In the genomic region with DNA sequence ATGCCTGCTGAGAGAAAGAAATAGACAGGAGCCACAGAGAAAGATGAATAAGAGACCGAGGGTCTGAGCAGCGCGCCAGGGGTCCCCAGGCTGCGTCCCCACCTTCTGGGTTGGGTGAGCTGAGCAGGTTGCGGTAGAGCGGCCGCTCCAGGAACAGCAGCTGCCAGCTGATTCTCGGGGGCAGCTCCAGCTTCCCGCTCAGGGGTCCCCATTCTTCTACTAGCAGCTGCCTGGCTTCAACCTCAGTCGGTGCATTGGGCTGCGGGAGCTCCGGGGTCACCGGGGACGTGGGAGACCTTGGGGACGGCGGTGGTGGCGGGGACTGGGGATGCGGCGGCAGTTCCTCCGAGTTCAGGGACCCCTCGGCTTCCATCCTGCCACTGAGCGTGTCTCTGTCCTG, we compare ENCODE assay signal across 11 mouse cellular contexts. TPM values are rescaled to one million over a fixed set of nuclear protein-coding genes. Genes with fewer than 3 reads are reported as not detected.
DNase-seq lines count a peak whose midpoint lies in the region; ATAC-seq lines count a peak whose summit lies in the region.
"Had no signal": no experiment of that assay in that cellular context is flagged by ENCODE, and none has a peak within 500 bp of the region (broad histone marks: within the 10 kb centered on the region; RNA-seq: fewer than 3 reads in every experiment).

No protein-coding gene starts in this region.

- peak overlapping the region; percentile 34 for H3K4me3 ChIP-seq in kidney, embryonic 15.5 days (replicated peaks)
- H3K4me3 ChIP-seq in embryonic facial prominence, embryonic 13.5 days, result peak overlapping the region; percentile 30
- peak overlapping the region; percentile 32 for H3K4me3 ChIP-seq in hindbrain, embryonic 16.5 days (ENCODE audit: low read length)
- H3K4me3 ChIP-seq in midbrain, embryonic 15.5 days, result peak overlapping the region; percentile 35

- no peak for ATAC-seq in kidney, embryonic 15.5 days (replicated peaks; ENCODE audit: low FRiP score)
- ATAC-seq in embryonic facial prominence, embryonic 13.5 days (ENCODE audit: insufficient number of reproducible peaks, insufficient read depth, low FRiP score, low TSS enrichment, low read depth), result no peak
- ATAC-seq in hindbrain, embryonic 16.5 days, result 0 out of 2 replicates have a peak, but pooled peaks have one; percentile 25
- ATAC-seq in midbrain, embryonic 15.5 days (replicated peaks), result no peak
- ATAC-seq in activated CD4-positive, CD25-positive, alpha-beta regulatory T cell, adult 4 months, result no peak

- peaks cover 32% of the 10 kb centered on the region for H3K4me1 ChIP-seq in kidney, embryonic 15.5 days
- peaks cover 18% of the 10 kb centered on the region for H3K4me1 ChIP-seq in embryonic facial prominence, embryonic 13.5 days
- H3K4me1 ChIP-seq in hindbrain, embryonic 16.5 days (ENCODE audit: control insufficient read depth, insufficient read depth, low read depth, low read length), result peaks cover 15% of the 10 kb centered on the region
- peaks cover 20% of the 10 kb centered on the region for H3K4me1 ChIP-seq in midbrain, embryonic 15.5 days

- H3K9me3 ChIP-seq in kidney, embryonic 15.5 days (replicated peaks), result no peaks in the 10 kb centered on the region
- no peaks in the 10 kb centered on the region for H3K9me3 ChIP-seq in embryonic facial prominence, embryonic 13.5 days
- no peaks in the 10 kb centered on the region for H3K9me3 ChIP-seq in hindbrain, embryonic 16.5 days (ENCODE audit: control insufficient read depth, low read length)
- no peaks in the 10 kb centered on the region for H3K9me3 ChIP-seq in midbrain, embryonic 15.5 days

- H3K27ac ChIP-seq in kidney, embryonic 15.5 days, result no peak overlapping the region
- H3K27ac ChIP-seq in embryonic facial prominence, embryonic 13.5 days, result no peak overlapping the region
- no peak overlapping the region for H3K27ac ChIP-seq in hindbrain, embryonic 16.5 days (ENCODE audit: low read depth, low read length)
- H3K27ac ChIP-seq in midbrain, embryonic 15.5 days, result no peak overlapping the region

- under 1% methylated on average over 22 of the region's 22 CpGs for WGBS in kidney, embryonic 15.5 days
- 2% methylated on average over 22 of the region's 22 CpGs for WGBS in embryonic facial prominence, embryonic 13.5 days
- WGBS in hindbrain, embryonic 16.5 days, result under 1% methylated on average over 21 of the region's 22 CpGs
- WGBS in midbrain, embryonic 15.5 days, result under 1% methylated on average over 22 of the region's 22 CpGs

- peak overlapping the region; percentile 64 for H3K4me2 ChIP-seq in kidney, embryonic 15.5 days
- peak overlapping the region; percentile 57 for H3K4me2 ChIP-seq in embryonic facial prominence, embryonic 13.5 days
- H3K4me2 ChIP-seq in hindbrain, embryonic 16.5 days (ENCODE audit: low read length), result peak overlapping the region; percentile 56
- H3K4me2 ChIP-seq in midbrain, embryonic 15.5 days, result peak overlapping the region; percentile 68

- no peaks in the 10 kb centered on the region for H3K36me3 ChIP-seq in kidney, embryonic 15.5 days
- no peaks in the 10 kb centered on the region for H3K36me3 ChIP-seq in embryonic facial prominence, embryonic 13.5 days
- no peaks in the 10 kb centered on the region for H3K36me3 ChIP-seq in hindbrain, embryonic 16.5 days (ENCODE audit: control insufficient read depth, insufficient read depth, low read length)
- H3K36me3 ChIP-seq in midbrain, embryonic 15.5 days (replicated peaks), result no peaks in the 10 kb centered on the region

- no peak for DNase-seq in kidney, postnatal 4 days
- DNase-seq in right cerebral cortex, postnatal 4 days, result no peak
- DNase-seq in layer of hippocampus, postnatal 14 days (ENCODE audit: low spot score in 2 of 2), result no peak
- DNase-seq: kidney, adult 8-10 months had no signal

- H3K27me3 ChIP-seq in kidney, embryonic 15.5 days, result peaks cover 40% of the 10 kb centered on the region
- H3K27me3 ChIP-seq in embryonic facial prominence, embryonic 13.5 days, result peaks cover 61% of the 10 kb centered on the region
- peaks cover 20% of the 10 kb centered on the region for H3K27me3 ChIP-seq in hindbrain, embryonic 16.5 days (replicated peaks; ENCODE audit: control insufficient read depth, insufficient read depth, low read length)
- H3K27me3 ChIP-seq in midbrain, embryonic 15.5 days (replicated peaks), result peaks cover 37% of the 10 kb centered on the region

- no peak overlapping the region for H3K9ac ChIP-seq in kidney, embryonic 15.5 days
- H3K9ac ChIP-seq in embryonic facial prominence, embryonic 13.5 days, result peak overlapping the region; percentile 51; the same call in 1 of the 2 replicates
- peak overlapping the region; percentile 52 for H3K9ac ChIP-seq in hindbrain, embryonic 16.5 days (ENCODE audit: low read depth, low read length)
- H3K9ac ChIP-seq in midbrain, embryonic 15.5 days, result peak overlapping the region; percentile 35; the same call in 1 of the 2 replicates

RNA-seq across cellular contexts. Expression of a gene that starts 0.4 kb away (rescaled TPM):
- polyA plus RNA-seq in kidney, embryonic 15.5 days (2015; fragmentation: Nextera tagmentation; extraction: Ambion mirVana), result 0.14 TPM in 1 of 2 replicates, not detected in the other
- 0.18 TPM in 1 of 2 replicates, not detected in the other for polyA plus RNA-seq in embryonic facial prominence, embryonic 13.5 days (2015; fragmentation: Nextera tagmentation; extraction: Ambion mirVana)
- 0.14 TPM in 1 of 2 replicates, not detected in the other for polyA plus RNA-seq in hindbrain, embryonic 16.5 days (2015; fragmentation: Nextera tagmentation; extraction: Ambion mirVana)
- polyA plus RNA-seq in midbrain, embryonic 15.5 days (2015; fragmentation: Nextera tagmentation; extraction: Ambion mirVana), result 0.14 and 0.18 TPM in 2 replicates
- not detected for polyA plus RNA-seq in activated CD4-positive, CD25-positive, alpha-beta regulatory T cell, adult 4 months (2017; shearing (Covaris generic))
- total RNA-seq in layer of hippocampus, postnatal 14 days (2021), result under 1 TPM; 0.33 to 0.62 TPM
- total RNA-seq: MEL had no signal

RNA-seq across cellular contexts. Expression of a gene that starts 6.0 kb away (rescaled TPM):
- polyA plus RNA-seq in kidney, embryonic 15.5 days (2015; fragmentation: Nextera tagmentation; extraction: Ambion mirVana), result not detected in 2 replicates
- not detected in 2 replicates for polyA plus RNA-seq in embryonic facial prominence, embryonic 13.5 days (2015; fragmentation: Nextera tagmentation; extraction: Ambion mirVana)
- polyA plus RNA-seq in hindbrain, embryonic 16.5 days (2015; fragmentation: Nextera tagmentation; extraction: Ambion mirVana), result not detected in 2 replicates
- polyA plus RNA-seq in midbrain, embryonic 15.5 days (2015; fragmentation: Nextera tagmentation; extraction: Ambion mirVana), result not detected in 2 replicates
- not detected for polyA plus RNA-seq in activated CD4-positive, CD25-positive, alpha-beta regulatory T cell, adult 4 months (2017; shearing (Covaris generic))
- total RNA-seq in layer of hippocampus, postnatal 14 days (2021), result not detected
- total RNA-seq: MEL; neutrophil, adult 5-6 weeks had no signal

RNA-seq across cellular contexts. Expression of a gene that starts 24.0 kb away (rescaled TPM):
- polyA plus RNA-seq in kidney, embryonic 15.5 days (2015; fragmentation: Nextera tagmentation; extraction: Ambion mirVana), result not detected in 2 replicates
- polyA plus RNA-seq in embryonic facial prominence, embryonic 13.5 days (2015; fragmentation: Nextera tagmentation; extraction: Ambion mirVana), result not detected in 2 replicates
- polyA plus RNA-seq in hindbrain, embryonic 16.5 days (2015; fragmentation: Nextera tagmentation; extraction: Ambion mirVana), result not detected in 2 replicates
- polyA plus RNA-seq in midbrain, embryonic 15.5 days (2015; fragmentation: Nextera tagmentation; extraction: Ambion mirVana), result not detected in 2 replicates
- polyA plus RNA-seq in activated CD4-positive, CD25-positive, alpha-beta regulatory T cell, adult 4 months (2017; shearing (Covaris generic)), result not detected
- total RNA-seq in layer of hippocampus, postnatal 14 days (2021), result not detected
- total RNA-seq: MEL; neutrophil, adult 5-6 weeks had no signal

RNA-seq across cellular contexts. Expression of a gene that starts 36.4 kb away (rescaled TPM):
- not detected in 2 replicates for polyA plus RNA-seq in kidney, embryonic 15.5 days (2015; fragmentation: Nextera tagmentation; extraction: Ambion mirVana)
- polyA plus RNA-seq in embryonic facial prominence, embryonic 13.5 days (2015; fragmentation: Nextera tagmentation; extraction: Ambion mirVana), result not detected in 2 replicates
- not detected in 2 replicates for polyA plus RNA-seq in hindbrain, embryonic 16.5 days (2015; fragmentation: Nextera tagmentation; extraction: Ambion mirVana)
- polyA plus RNA-seq in midbrain, embryonic 15.5 days (2015; fragmentation: Nextera tagmentation; extraction: Ambion mirVana), result not detected in 2 replicates
- not detected for polyA plus RNA-seq in activated CD4-positive, CD25-positive, alpha-beta regulatory T cell, adult 4 months (2017; shearing (Covaris generic))
- not detected for total RNA-seq in layer of hippocampus, postnatal 14 days (2021)
- total RNA-seq: MEL; neutrophil, adult 5-6 weeks had no signal

RNA-seq across cellular contexts. Expression of a gene that starts 51.3 kb away (rescaled TPM):
- 28.8 and 33.6 TPM in 2 replicates for polyA plus RNA-seq in kidney, embryonic 15.5 days (2015; fragmentation: Nextera tagmentation; extraction: Ambion mirVana)
- polyA plus RNA-seq in embryonic facial prominence, embryonic 13.5 days (2015; fragmentation: Nextera tagmentation; extraction: Ambion mirVana), result 32.8 and 33.3 TPM in 2 replicates
- polyA plus RNA-seq in hindbrain, embryonic 16.5 days (2015; fragmentation: Nextera tagmentation; extraction: Ambion mirVana), result 11.1 and 23.4 TPM in 2 replicates
- 22.8 and 24.8 TPM in 2 replicates for polyA plus RNA-seq in midbrain, embryonic 15.5 days (2015; fragmentation: Nextera tagmentation; extraction: Ambion mirVana)
- 1 to 10 TPM; 6.2 to 7.4 TPM for polyA plus RNA-seq in activated CD4-positive, CD25-positive, alpha-beta regulatory T cell, adult 4 months (2017; shearing (Covaris generic))
- 10 to 100 TPM; 69.5 to 71.6 TPM for total RNA-seq in layer of hippocampus, postnatal 14 days (2021)
